Mouse (Mus musculus) erythroblast, embryonic 14.5 days (primary cell): Measurements from ENCODE around the gene Muc3a. TPM values are rescaled to one million over a fixed set of nuclear protein-coding genes. Genes with fewer than 3 reads are reported as not detected.

ENCODE experiments used
- H3K27me3 ChIP-seq: 2 replicates; pipeline ENCODE4 v1.6.1; 2012; ENCODE audit warnings: inconsistent platforms; ENCODE audit not compliant: control insufficient read depth
- H3K36me3 ChIP-seq: 2 replicates; pipeline ENCODE4 v1.6.1; 2012; ENCODE audit warnings: mild to moderate bottlenecking, inconsistent platforms; ENCODE audit not compliant: control insufficient read depth
- H3K4me1 ChIP-seq: 2 replicates; pipeline ENCODE4 v1.6.1; 2012; ENCODE audit warnings: inconsistent platforms; ENCODE audit not compliant: control insufficient read depth
- H3K4me3 ChIP-seq: replicated peaks from 2 replicates; pipeline ENCODE3; 2012; ENCODE audit warnings: moderate library complexity, mild to moderate bottlenecking, inconsistent platforms
- H3K9me3 ChIP-seq: 2 replicates; pipeline ENCODE4 v1.6.1; 2012; ENCODE audit warnings: low read length, inconsistent platforms, mixed read lengths; ENCODE audit not compliant: control insufficient read depth
- GATA1 ChIP-seq: IDR thresholded peaks from 2 replicates; pipeline ENCODE4 v1.6.1; 2012; ENCODE audit warnings: low read length, inconsistent platforms, mixed read lengths
- TAL1 ChIP-seq: IDR thresholded peaks from 3 replicates; pipeline ENCODE4 v1.6.1; 2012; ENCODE audit warnings: low read length, inconsistent platforms, mixed read lengths
- polyA plus RNA-seq: library from polyadenylated mRNA; stranded (reverse); fragments of >175 nt; gene quantifications from 2 replicates; pipeline ENCODE4 v1.2.3, GENCODE M21; 2012

Muc3a gene
- not detected in 2 replicates for polyA plus RNA-seq

GRCm38 (mm10) chr5:137212289-137212688, at the start of gene Muc3a:
TSS of gene Muc3a (minus strand) at chr5:137212389.
- no peak for TF ChIP-seq TAL1
- H3K4me3 ChIP-seq, result no peak within 1 kb of the TSS
- peaks cover 11% of the 10 kb centered on the region for H3K27me3 ChIP-seq
- H3K9me3 ChIP-seq, result no peaks in the 10 kb centered on the region
- peaks cover 4% of the 10 kb centered on the region for H3K4me1 ChIP-seq
- H3K36me3 ChIP-seq, result no peaks in the 10 kb centered on the region

DNA sequence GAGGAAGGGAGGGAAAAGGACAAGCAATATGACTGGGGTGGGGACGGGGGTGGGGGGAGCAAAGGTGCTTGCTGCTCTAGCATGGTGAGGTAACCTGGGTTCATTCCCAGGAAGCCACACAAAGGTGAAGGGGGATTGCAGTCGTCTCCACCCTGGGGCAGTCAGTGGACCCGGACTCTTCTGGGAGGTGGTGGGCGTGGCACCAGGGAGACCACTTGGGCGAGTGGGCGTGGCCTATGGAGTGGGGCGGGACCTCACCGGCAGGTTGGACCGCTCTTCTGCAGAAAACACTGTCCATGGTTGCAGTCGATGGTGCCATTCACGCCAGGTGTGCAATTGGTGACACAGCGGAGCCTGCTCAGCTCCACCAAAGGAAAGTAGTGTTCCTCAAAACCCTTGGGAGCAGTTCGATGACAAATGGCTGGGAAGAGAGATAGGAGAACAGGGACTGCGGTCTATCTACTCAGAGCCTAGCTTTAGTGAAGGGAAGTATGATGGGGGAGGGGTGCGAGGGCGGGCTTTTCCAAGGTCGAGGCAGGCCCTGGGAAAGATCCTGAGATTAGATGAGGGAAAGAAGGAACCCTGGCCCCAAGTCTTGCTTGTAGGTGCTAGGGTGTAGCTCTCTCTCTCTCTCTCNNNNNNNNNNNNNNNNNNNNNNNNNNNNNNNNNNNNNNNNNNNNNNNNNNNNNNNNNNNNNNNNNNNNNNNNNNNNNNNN, 917 bp downstream of the Muc3a start:
- Histone ChIP-seq H3K36me3 (no peaks in the 10 kb centered on the region), H3K4me3 (no peak overlapping the region), H3K27me3 (peaks cover 11% of the 10 kb centered on the region), H3K9me3 (no peaks in the 10 kb centered on the region), H3K4me1 (peaks cover 4% of the 10 kb centered on the region)
- TF ChIP-seq TAL1 (no peak), GATA1 (no peak)

- Histone ChIP-seq H3K36me3 (no peaks in the 10 kb centered on the region), H3K27me3 (peaks cover 11% of the 10 kb centered on the region), H3K9me3 (no peaks in the 10 kb centered on the region), H3K4me3 (no peak overlapping the region), H3K4me1 (peaks cover 4% of the 10 kb centered on the region)
- TF ChIP-seq GATA1 (no peak), TAL1 (no peak)
These were observed 1.5 kb downstream of the Muc3a start for GRCm38 (mm10) chr5:137210689-137211088.

DNA sequence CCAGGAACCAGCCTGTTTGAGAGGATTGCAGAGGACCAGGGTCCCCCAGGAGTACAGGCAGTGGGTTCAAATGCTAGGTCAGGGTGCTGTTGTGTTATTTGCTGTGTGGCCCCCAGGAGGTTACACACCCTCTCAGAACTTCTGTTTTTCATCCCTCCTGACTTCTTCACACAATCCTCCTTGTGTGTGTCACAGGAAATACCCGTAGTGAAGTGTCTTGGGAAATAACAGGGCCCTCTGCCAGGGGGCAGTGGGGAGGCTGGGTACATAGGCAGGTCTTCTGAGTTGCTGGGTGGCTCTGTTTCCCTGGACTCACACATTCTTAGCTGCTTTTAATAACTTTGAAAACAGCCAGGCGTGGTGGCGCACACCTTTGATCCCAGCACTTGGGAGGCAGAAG, 6.9 kb downstream of the Muc3a start:
- no peaks in the 10 kb centered on the region for H3K36me3 ChIP-seq
- no peak for TF ChIP-seq TAL1
- no peak for TF ChIP-seq GATA1
- no peak overlapping the region for H3K4me3 ChIP-seq
- no peaks in the 10 kb centered on the region for H3K4me1 ChIP-seq
- H3K9me3 ChIP-seq, result no peaks in the 10 kb centered on the region
- H3K27me3 ChIP-seq, result peaks cover 4% of the 10 kb centered on the region; the same call in 1 of the 2 replicates

GRCm38 (mm10) chr5:137194488-137195120, 17.6 kb downstream of the Muc3a start:
- Histone ChIP-seq H3K9me3 (no peaks in the 10 kb centered on the region), H3K27me3 (peaks cover 7% of the 10 kb centered on the region), H3K4me3 (no peak overlapping the region), H3K4me1 (peaks cover 2% of the 10 kb centered on the region; the same call in 1 of the 2 replicates), H3K36me3 (no peaks in the 10 kb centered on the region)
- TF ChIP-seq GATA1 (no peak), TAL1 (no peak)

DNA sequence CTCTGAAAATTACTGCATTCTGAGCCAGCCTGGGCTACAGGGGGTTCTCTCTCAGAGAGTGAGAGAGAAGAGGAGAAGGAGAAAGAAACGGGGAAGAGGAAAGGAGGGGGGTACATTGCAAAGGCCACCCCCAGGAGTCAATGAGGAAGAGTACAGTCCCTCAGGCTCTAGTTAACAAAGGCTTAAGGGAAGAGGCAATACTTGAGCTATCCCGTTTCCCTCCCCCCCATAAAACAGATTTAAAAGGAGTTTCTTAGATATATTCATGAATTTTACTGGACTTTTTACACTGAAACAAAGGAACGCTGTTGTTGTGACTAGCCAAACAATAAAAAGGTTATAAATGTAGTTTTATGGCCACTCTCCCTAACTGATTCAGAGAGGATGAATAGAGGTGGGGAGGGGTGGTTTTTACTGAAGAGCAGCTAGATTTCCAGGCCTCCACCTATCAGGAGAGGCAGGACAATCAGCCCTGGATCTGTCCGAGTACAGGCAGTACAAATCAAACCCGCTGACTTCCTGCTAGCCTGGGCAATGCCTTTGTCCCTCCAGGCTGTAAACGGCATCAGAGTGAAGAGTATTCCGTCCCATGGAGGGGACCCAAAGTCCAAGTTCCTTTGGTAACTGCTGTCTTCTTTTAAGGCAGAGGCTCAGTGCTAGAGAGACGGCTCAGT, 18.8 kb downstream of the Muc3a start:
- Histone ChIP-seq H3K27me3 (peaks cover 18% of the 10 kb centered on the region), H3K4me3 (no peak overlapping the region), H3K36me3 (no peaks in the 10 kb centered on the region), H3K4me1 (peaks cover 4% of the 10 kb centered on the region), H3K9me3 (no peaks in the 10 kb centered on the region)
- no peak for TF ChIP-seq TAL1
- no peak for TF ChIP-seq GATA1

DNA sequence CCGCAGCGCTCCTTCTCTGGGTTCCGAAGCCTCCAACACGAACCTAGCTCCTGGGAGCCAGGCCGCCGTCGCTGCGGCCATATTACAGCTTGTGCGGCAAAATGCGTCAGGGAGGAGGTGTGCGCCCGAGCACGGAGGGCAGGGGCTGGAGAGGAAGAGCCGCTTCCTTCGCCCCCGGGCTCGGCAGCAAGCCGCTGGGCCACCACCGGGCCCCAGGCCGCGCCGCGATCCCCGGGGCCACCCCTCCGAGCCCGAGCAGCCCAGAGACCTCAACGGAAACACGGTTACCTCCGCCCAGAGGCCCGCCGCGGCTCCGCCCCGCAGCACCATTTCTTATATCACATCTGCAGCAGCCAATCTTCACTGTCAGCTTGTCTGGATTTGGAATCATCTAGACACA, 22.9 kb downstream of the Muc3a start:
- Histone ChIP-seq H3K36me3 (no peaks in the 10 kb centered on the region), H3K9me3 (no peaks in the 10 kb centered on the region), H3K4me1 (peaks cover 4% of the 10 kb centered on the region), H3K27me3 (peaks cover 28% of the 10 kb centered on the region), H3K4me3 (peak overlapping the region; percentile 51)
- TF ChIP-seq GATA1 (no peak), TAL1 (no peak)

- Histone ChIP-seq H3K9me3 (no peaks in the 10 kb centered on the region), H3K4me1 (peaks cover 4% of the 10 kb centered on the region), H3K36me3 (no peaks in the 10 kb centered on the region), H3K27me3 (peaks cover 26% of the 10 kb centered on the region), H3K4me3 (no peak overlapping the region)
- TF ChIP-seq TAL1 (no peak), GATA1 (no peak)
These were observed 26.8 kb downstream of the Muc3a start for GRCm38 (mm10) chr5:137185362-137185761.
